Mouse (Mus musculus): ENCODE results near the gene Dhdh. TPM values are rescaled to one million over a fixed set of nuclear protein-coding genes. Genes with fewer than 3 reads are reported as not detected.
"Not testable (repeated sequence)": the region's sequence is repeated elsewhere in the genome, so short reads cannot be mapped to it uniquely, and the experiment has no call there.

Dhdh gene
- polyA plus RNA-seq, 1 experiment from 2014 or later: 2.2 TPM

- peak; percentile 82 for ATAC-seq (ENCODE audit: insufficient read depth, low FRiP score)
- Histone ChIP-seq H3K9me3 (replicated peaks; ENCODE audit: control insufficient read depth, low read length) (no peaks in the 10 kb centered on the region), H3K4me3 (replicated peaks; ENCODE audit: low read length) (peak within 1 kb of the TSS; percentile 82), H3K4me1 (ENCODE audit: control insufficient read depth, insufficient read depth, low read length) (peaks cover 14% of the 10 kb centered on the region), H3K27me3 (ENCODE audit: control insufficient read depth, insufficient read depth, low read length) (no peaks in the 10 kb centered on the region), H3K27ac (ENCODE audit: low read length) (peak within 1 kb of the TSS; percentile 4), H3K9ac (ENCODE audit: low read length) (peak within 1 kb of the TSS; percentile 88), H3K36me3 (ENCODE audit: control insufficient read depth, insufficient read depth, low read length) (peaks cover 5% of the 10 kb centered on the region; the same call in 1 of the 2 replicates), H3K4me2 (ENCODE audit: low read depth, low read length) (peak within 1 kb of the TSS; percentile 86)
- under 1% methylated on average over 57 of the region's 58 CpGs for WGBS
Measured at GRCm38 (mm10) chr7:45466283-45467089, 22.1 kb downstream of the Dhdh start, which contains the start of gene Bax. Gene Bax (minus strand): TSS chr7:45466898.

- Histone ChIP-seq H3K27me3 (ENCODE audit: control insufficient read depth, insufficient read depth, low read length) (no peaks in the 10 kb centered on the region), H3K36me3 (ENCODE audit: control insufficient read depth, insufficient read depth, low read length) (peaks cover 5% of the 10 kb centered on the region; the same call in 1 of the 2 replicates), H3K4me1 (ENCODE audit: control insufficient read depth, insufficient read depth, low read length) (peaks cover 23% of the 10 kb centered on the region), H3K27ac (ENCODE audit: low read length) (no peak overlapping the region), H3K4me2 (ENCODE audit: low read depth, low read length) (peak overlapping the region; percentile 86), H3K9me3 (replicated peaks; ENCODE audit: control insufficient read depth, low read length) (no peaks in the 10 kb centered on the region), H3K9ac (ENCODE audit: low read length) (peak overlapping the region; percentile 88; the same call in 1 of the 2 replicates), H3K4me3 (replicated peaks; ENCODE audit: low read length) (peak overlapping the region; percentile 82)
- 68% methylated on average over 9 of the region's 9 CpGs for WGBS
- ATAC-seq (ENCODE audit: insufficient read depth, low FRiP score): no peak
Measured at GRCm38 (mm10) chr7:45465549-45465948, 23.1 kb downstream of the Dhdh start.

GRCm38 (mm10) chr7:45465112-45465511, 23.5 kb downstream of the Dhdh start:
- peaks cover 27% of the 10 kb centered on the region for H3K4me1 ChIP-seq (ENCODE audit: control insufficient read depth, insufficient read depth, low read length)
- 91% methylated on average over 12 of the region's 12 CpGs for WGBS
- ATAC-seq (ENCODE audit: insufficient read depth, low FRiP score): no peak
- peaks cover 5% of the 10 kb centered on the region; the same call in 1 of the 2 replicates for H3K36me3 ChIP-seq (ENCODE audit: control insufficient read depth, insufficient read depth, low read length)
- no peaks in the 10 kb centered on the region for H3K9me3 ChIP-seq (replicated peaks; ENCODE audit: control insufficient read depth, low read length)
- H3K4me2 ChIP-seq (ENCODE audit: low read depth, low read length): no peak overlapping the region
- H3K27ac ChIP-seq (ENCODE audit: low read length): no peak overlapping the region
- no peak overlapping the region for H3K4me3 ChIP-seq (replicated peaks; ENCODE audit: low read length)
- H3K27me3 ChIP-seq (ENCODE audit: control insufficient read depth, insufficient read depth, low read length): no peaks in the 10 kb centered on the region
- no peak overlapping the region for H3K9ac ChIP-seq (ENCODE audit: low read length)

- WGBS: 92% methylated on average over 7 of the region's 7 CpGs
- H3K36me3 ChIP-seq (ENCODE audit: control insufficient read depth, insufficient read depth, low read length): peaks cover 5% of the 10 kb centered on the region; the same call in 1 of the 2 replicates
- H3K4me3 ChIP-seq (replicated peaks; ENCODE audit: low read length): no peak overlapping the region
- H3K4me1 ChIP-seq (ENCODE audit: control insufficient read depth, insufficient read depth, low read length): peaks cover 29% of the 10 kb centered on the region
- no peaks in the 10 kb centered on the region for H3K27me3 ChIP-seq (ENCODE audit: control insufficient read depth, insufficient read depth, low read length)
- H3K4me2 ChIP-seq (ENCODE audit: low read depth, low read length): no peak overlapping the region
- no peak for ATAC-seq (ENCODE audit: insufficient read depth, low FRiP score)
- H3K9me3 ChIP-seq (replicated peaks; ENCODE audit: control insufficient read depth, low read length): no peaks in the 10 kb centered on the region
- no peak overlapping the region for H3K27ac ChIP-seq (ENCODE audit: low read length)
- H3K9ac ChIP-seq (ENCODE audit: low read length): no peak overlapping the region
Measured at GRCm38 (mm10) chr7:45463987-45464778, 24.4 kb downstream of the Dhdh start.

- not testable (repeated sequence) for ATAC-seq (ENCODE audit: insufficient read depth, low FRiP score); H3K27ac ChIP-seq (ENCODE audit: low read length); H3K4me2 ChIP-seq (ENCODE audit: low read depth, low read length); H3K27me3 ChIP-seq (ENCODE audit: control insufficient read depth, insufficient read depth, low read length); H3K4me3 ChIP-seq (replicated peaks; ENCODE audit: low read length); H3K9me3 ChIP-seq (replicated peaks; ENCODE audit: control insufficient read depth, low read length); H3K9ac ChIP-seq (ENCODE audit: low read length); H3K36me3 ChIP-seq (ENCODE audit: control insufficient read depth, insufficient read depth, low read length)
- H3K4me1 ChIP-seq (ENCODE audit: control insufficient read depth, insufficient read depth, low read length): peaks cover 34% of the 10 kb centered on the region
- 77% methylated on average over 4 of the region's 4 CpGs for WGBS
Measured at GRCm38 (mm10) chr7:45462868-45463267, 25.7 kb downstream of the Dhdh start.

- ATAC-seq (ENCODE audit: insufficient read depth, low FRiP score): no peak
- Histone ChIP-seq H3K9me3 (replicated peaks; ENCODE audit: control insufficient read depth, low read length) (no peaks in the 10 kb centered on the region), H3K36me3 (ENCODE audit: control insufficient read depth, insufficient read depth, low read length) (peaks cover 8% of the 10 kb centered on the region; the same call in 1 of the 2 replicates), H3K4me1 (ENCODE audit: control insufficient read depth, insufficient read depth, low read length) (peaks cover 39% of the 10 kb centered on the region), H3K9ac (ENCODE audit: low read length) (no peak overlapping the region), H3K4me3 (replicated peaks; ENCODE audit: low read length) (no peak overlapping the region), H3K27ac (ENCODE audit: low read length) (no peak overlapping the region), H3K27me3 (ENCODE audit: control insufficient read depth, insufficient read depth, low read length) (no peaks in the 10 kb centered on the region), H3K4me2 (ENCODE audit: low read depth, low read length) (no peak overlapping the region)
- 84% methylated on average over 4 of the region's 4 CpGs for WGBS
Measured at GRCm38 (mm10) chr7:45462325-45462724, 26.3 kb downstream of the Dhdh start.

GRCm38 (mm10) chr7:45461781-45462180, 26.8 kb downstream of the Dhdh start:
- H3K27ac ChIP-seq (ENCODE audit: low read length): peak overlapping the region; percentile 93
- H3K9me3 ChIP-seq (replicated peaks; ENCODE audit: control insufficient read depth, low read length): no peaks in the 10 kb centered on the region
- peaks cover 8% of the 10 kb centered on the region; the same call in 1 of the 2 replicates for H3K36me3 ChIP-seq (ENCODE audit: control insufficient read depth, insufficient read depth, low read length)
- ATAC-seq (ENCODE audit: insufficient read depth, low FRiP score): no peak
- peaks cover 38% of the 10 kb centered on the region for H3K4me1 ChIP-seq (ENCODE audit: control insufficient read depth, insufficient read depth, low read length)
- no peaks in the 10 kb centered on the region for H3K27me3 ChIP-seq (ENCODE audit: control insufficient read depth, insufficient read depth, low read length)
- no peak overlapping the region for H3K4me2 ChIP-seq (ENCODE audit: low read depth, low read length)
- WGBS: 83% methylated on average over 4 of the region's 4 CpGs
- H3K4me3 ChIP-seq (replicated peaks; ENCODE audit: low read length): no peak overlapping the region
- no peak overlapping the region for H3K9ac ChIP-seq (ENCODE audit: low read length)

GRCm38 (mm10) chr7:45461326-45461725, 27.3 kb downstream of the Dhdh start:
- Histone ChIP-seq H3K4me2 (ENCODE audit: low read depth, low read length) (peak overlapping the region; percentile 70), H3K9ac (ENCODE audit: low read length) (peak overlapping the region; percentile 76), H3K4me1 (ENCODE audit: control insufficient read depth, insufficient read depth, low read length) (peaks cover 38% of the 10 kb centered on the region), H3K27me3 (ENCODE audit: control insufficient read depth, insufficient read depth, low read length) (no peaks in the 10 kb centered on the region), H3K4me3 (replicated peaks; ENCODE audit: low read length) (no peak overlapping the region), H3K9me3 (replicated peaks; ENCODE audit: control insufficient read depth, low read length) (no peaks in the 10 kb centered on the region), H3K27ac (ENCODE audit: low read length) (peak overlapping the region; percentile 93), H3K36me3 (ENCODE audit: control insufficient read depth, insufficient read depth, low read length) (peaks cover 8% of the 10 kb centered on the region; the same call in 1 of the 2 replicates)
- WGBS: 54% methylated on average over 5 of the region's 5 CpGs
- no peak for ATAC-seq (ENCODE audit: insufficient read depth, low FRiP score)

Data from stomach, embryonic 16.5 days (tissue).